Mouse (Mus musculus) layer of hippocampus, adult 11-12 months (tissue): ENCODE measurements at regions not wholly inside any gene's neighbourhood (a gene's known extent, or its start where the extent isn't known, plus 50 kb on each side); places are given as distances from the start of the nearest gene placed in this dataset.

ENCODE experiments used
- DNase-seq: peaks from one replicate; pipeline ENCODE4 v3.0.0; 2022; ENCODE audit warnings: low spot score

- DNase-seq: no peak
These were observed 147.2 kb upstream of the Irx3 start for GRCm38 (mm10) chr8:91949110-91949509.

- DNase-seq: no peak
These were observed 146.5 kb upstream of the Irx3 start for GRCm38 (mm10) chr8:91948173-91948940.

GRCm38 (mm10) chr8:91941005-91941404 lies 139.1 kb upstream of the Irx3 start:
- no peak for DNase-seq

- DNase-seq: no peak
These were observed 135.4 kb upstream of the Irx3 start for GRCm38 (mm10) chr8:91937227-91937626.

GRCm38 (mm10) chr8:91930520-91930919 lies 128.7 kb upstream of the Irx3 start:
- no peak for DNase-seq

- no peak for DNase-seq
These were observed 124.2 kb upstream of the Irx3 start for GRCm38 (mm10) chr8:91925968-91926524.

GRCm38 (mm10) chr8:91924152-91924551 lies 122.3 kb upstream of the Irx3 start:
- no peak for DNase-seq

GRCm38 (mm10) chr8:91922211-91922874 lies 120.5 kb upstream of the Irx3 start:
- DNase-seq: no peak

- no peak for DNase-seq
These were observed 116.0 kb upstream of the Irx3 start for GRCm38 (mm10) chr8:91917834-91918233.

- no peak for DNase-seq
These were observed 112.1 kb upstream of the Irx3 start for GRCm38 (mm10) chr8:91913971-91914370.

GRCm38 (mm10) chr8:91913121-91913520 lies 111.3 kb upstream of the Irx3 start:
- no peak for DNase-seq

- peak; percentile 20 for DNase-seq
These were observed 107.9 kb upstream of the Irx3 start for GRCm38 (mm10) chr8:91909637-91910383.

- DNase-seq: no peak
These were observed 107.0 kb upstream of the Irx3 start for GRCm38 (mm10) chr8:91908731-91909353.

GRCm38 (mm10) chr8:91907178-91907577 lies 105.3 kb upstream of the Irx3 start:
- DNase-seq: no peak

GRCm38 (mm10) chr8:91901525-91902281 lies 99.8 kb upstream of the Irx3 start:
- no peak for DNase-seq

- no peak for DNase-seq
These were observed 97.9 kb upstream of the Irx3 start for GRCm38 (mm10) chr8:91899747-91900146.

- DNase-seq: no peak
These were observed 95.5 kb upstream of the Irx3 start for GRCm38 (mm10) chr8:91897381-91897780.

- no peak for DNase-seq
These were observed 94.1 kb upstream of the Irx3 start for GRCm38 (mm10) chr8:91895987-91896386.

- no peak for DNase-seq
These were observed 83.0 kb upstream of the Irx3 start for GRCm38 (mm10) chr8:91884862-91885261.

GRCm38 (mm10) chr8:91884325-91884724 lies 82.5 kb upstream of the Irx3 start:
- no peak for DNase-seq

GRCm38 (mm10) chr8:91883012-91883411 lies 81.1 kb upstream of the Irx3 start:
- DNase-seq: no peak
